Mouse (Mus musculus): Measurements from ENCODE around the gene Scd4.

The Scd4 gene

GRCm38 (mm10) chr19:44332833-44333623 lies at the start of gene Scd4:
TSS of gene Scd4 (plus strand) at chr19:44333092.
- DNase-seq (ENCODE audit: low read depth, low spot score), result no peak

DNA sequence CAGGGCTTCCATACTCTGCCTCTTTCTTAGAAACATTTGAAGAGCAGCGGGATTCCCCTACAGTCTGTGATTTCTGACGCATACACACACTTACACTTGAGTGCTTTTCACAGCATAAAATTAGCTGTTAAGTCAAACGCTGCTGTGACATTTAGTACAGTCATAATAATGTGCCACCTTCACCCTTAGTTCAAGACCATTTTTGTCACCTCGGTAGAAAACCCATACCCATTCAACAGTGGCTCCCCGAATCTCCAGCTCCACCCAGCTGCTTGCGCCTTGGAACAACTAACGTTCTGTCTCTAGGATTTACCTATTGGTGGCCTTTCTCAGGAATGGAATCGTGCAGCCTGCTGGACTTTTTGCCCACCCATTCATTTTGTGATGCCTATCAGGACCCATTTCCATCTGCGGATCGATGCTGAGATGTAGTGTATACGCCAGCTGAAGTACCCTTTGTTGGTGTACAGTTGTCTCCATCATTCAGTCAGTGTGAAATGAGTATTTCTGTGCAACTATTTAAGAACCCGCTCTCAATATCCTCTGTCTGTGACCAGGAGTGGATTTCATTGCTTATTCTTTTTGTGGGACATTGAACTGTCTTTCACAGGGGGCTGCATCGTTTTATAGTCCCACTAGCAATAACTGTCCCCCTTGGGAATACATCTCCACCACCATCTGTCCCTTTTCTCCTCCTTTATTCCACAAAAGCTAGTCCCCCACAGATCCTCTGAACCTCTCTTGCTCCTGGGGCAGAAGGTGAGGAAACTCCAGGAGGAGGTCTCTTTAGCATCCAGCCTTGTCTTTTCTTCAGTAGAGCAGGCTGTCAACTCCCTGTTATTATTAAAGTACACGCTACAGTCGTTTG lies 49.5 kb upstream of the Scd4 start:
- no peak for DNase-seq (ENCODE audit: low read depth, low spot score)

GRCm38 (mm10) chr19:44284025-44284695 lies 48.7 kb upstream of the Scd4 start:
- DNase-seq (ENCODE audit: low read depth, low spot score), result peak; percentile 91

GRCm38 (mm10) chr19:44284723-44285122 lies 48.2 kb upstream of the Scd4 start:
- DNase-seq (ENCODE audit: low read depth, low spot score), result no peak

DNA sequence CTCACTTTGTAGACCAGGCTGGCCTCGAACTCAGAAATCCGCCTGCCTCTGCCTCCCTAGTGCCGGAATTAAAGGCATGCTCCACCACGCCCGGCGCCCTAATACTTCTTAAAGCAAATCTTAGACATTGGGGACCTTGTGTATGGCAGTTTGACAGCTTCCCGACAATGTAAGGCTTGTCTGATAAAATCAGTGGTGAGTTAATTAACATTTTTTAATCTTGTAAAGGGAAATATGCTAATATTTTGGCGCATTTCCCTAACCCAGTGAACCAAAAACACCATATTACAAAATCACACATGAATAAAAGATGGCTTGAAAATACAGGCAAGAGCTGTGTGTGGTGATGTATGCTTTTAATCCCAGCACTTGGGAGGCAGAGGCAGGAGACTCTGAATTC lies 47.3 kb upstream of the Scd4 start:
- DNase-seq (ENCODE audit: low read depth, low spot score), result no peak

GRCm38 (mm10) chr19:44286109-44286508 lies 46.8 kb upstream of the Scd4 start:
- DNase-seq (ENCODE audit: low read depth, low spot score), result no peak

GRCm38 (mm10) chr19:44287415-44288110 lies 45.3 kb upstream of the Scd4 start:
- DNase-seq (ENCODE audit: low read depth, low spot score), result no peak

DNA sequence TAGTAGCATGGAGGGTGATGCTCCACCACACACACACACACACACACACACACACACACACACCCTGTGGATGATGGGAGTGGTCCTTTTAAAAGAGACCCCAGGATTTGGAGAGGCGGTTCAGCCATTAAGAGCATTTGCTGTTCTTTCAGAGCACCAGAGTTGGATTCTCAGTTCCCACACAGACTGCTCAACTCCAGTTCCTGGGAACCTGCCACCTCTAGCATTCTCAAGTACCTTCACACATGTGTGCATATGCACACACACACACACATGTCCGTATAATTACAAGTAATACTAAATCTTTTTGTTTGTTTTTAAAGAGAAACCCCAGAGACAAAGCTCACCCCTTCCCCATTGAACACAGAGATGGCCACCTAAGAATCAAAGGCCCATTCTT lies 40.8 kb upstream of the Scd4 start:
- DNase-seq (ENCODE audit: low read depth, low spot score), result no peak

DNA sequence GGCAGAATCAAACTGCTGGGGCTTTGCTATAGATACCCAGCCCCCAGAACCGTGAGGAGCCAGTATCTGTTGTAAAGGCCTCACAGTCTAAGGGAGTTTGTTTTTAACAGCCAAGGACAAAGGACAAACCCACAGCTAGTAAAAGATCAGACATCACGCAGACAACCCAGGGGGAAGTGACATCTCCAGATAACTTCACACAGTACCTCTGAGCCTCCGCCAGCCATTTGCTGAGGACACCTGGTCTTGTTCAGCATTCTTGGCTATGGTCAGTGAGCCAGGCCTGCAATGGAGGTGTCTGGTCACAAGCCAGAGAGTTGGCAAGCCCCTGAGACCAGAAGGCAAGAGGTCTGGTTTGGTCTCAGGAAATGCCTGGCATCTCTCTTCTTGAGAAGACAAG lies 40.4 kb upstream of the Scd4 start:
- DNase-seq (ENCODE audit: low read depth, low spot score), result no peak

DNA sequence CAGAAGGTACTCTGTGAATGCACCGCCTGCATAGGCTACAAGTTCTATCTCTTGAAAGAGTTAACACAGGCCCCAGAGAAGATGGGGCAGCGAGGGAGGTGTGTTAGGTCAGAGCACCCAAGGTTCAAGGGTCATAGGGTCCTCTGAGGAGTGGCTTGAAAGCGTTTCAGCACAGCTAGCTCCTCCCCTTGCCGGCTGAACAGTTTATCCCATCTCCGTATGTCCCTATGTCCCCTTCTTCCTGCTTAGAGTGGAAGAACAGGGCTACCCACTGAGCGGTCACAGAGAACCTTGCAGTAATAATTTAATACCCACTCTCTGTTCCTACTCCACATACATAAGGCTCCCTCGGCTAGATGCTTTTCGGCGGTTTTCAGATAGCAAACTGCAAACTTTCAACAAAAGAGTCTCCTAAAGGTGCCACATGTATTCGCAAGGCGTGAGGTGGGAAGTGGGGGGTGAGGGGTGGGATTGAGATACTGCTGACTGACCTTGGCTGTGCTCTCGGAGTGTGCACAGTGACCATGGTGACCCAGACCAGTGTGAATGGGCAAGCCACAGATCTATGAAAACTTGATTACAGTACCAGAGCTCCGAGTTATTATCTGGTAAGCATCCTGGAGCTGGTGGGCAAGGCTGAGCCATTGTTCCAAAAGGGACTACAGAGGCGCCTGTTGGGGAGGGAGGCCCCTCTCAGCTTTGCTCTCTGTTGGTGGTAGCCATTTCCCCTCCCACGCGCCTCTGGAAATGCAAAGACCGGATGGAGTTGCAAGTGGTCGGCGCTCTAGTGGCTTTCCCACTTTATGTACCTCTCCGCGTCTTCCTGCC lies 39.7 kb upstream of the Scd4 start, which contains the start of gene Scd2:
Scd2 (plus strand) TSS at position 734 of the 828 bp plus-strand sequence.
- no peak for DNase-seq (ENCODE audit: low read depth, low spot score)

- peak; percentile 98 for DNase-seq (ENCODE audit: low read depth, low spot score)
Measured at GRCm38 (mm10) chr19:44293769-44294551, 38.9 kb upstream of the Scd4 start.

- DNase-seq (ENCODE audit: low read depth, low spot score), result peak; percentile 82
Measured at GRCm38 (mm10) chr19:44294588-44295041, 38.3 kb upstream of the Scd4 start.

DNA sequence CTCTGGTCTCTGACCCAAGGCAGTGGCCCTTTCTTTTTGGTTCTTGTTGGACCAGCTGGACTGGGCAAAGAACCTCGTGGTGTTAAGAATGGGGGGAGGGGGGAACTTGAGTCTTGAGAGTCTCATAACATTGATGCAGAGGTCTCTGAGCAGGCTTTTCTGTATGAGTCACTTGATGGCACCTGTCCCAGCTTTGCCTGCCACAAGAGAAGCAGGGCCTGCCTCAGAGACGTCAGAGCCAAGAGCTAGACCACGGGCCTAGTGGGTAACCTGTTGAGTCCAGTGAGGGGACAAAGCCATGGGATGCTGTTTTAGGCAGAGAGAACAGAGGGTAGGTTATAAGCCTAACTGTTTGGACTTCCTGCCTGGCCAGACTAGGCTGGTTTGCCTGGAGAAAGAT lies 37.6 kb upstream of the Scd4 start:
- DNase-seq (ENCODE audit: low read depth, low spot score), result no peak

DNA sequence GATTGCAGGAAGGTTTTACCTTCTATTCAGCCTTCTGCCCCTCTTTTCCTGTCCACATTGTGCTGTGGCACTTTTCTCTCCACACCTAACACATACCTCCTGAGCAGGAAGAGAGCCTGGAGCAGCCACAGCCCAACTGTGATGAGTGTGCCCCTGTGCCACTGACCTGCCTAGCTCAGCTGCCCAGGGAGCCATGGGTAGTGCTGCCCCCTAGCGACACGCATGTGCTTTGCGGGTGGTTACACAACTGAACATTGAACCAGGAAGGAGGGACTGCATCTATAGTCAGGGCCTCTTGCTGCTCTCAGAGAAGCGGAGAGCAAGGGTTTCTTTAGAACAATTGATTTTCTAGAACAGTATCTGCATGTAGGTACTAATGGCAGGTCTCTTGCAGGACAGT lies 37.2 kb upstream of the Scd4 start:
- no peak for DNase-seq (ENCODE audit: low read depth, low spot score)

- no peak for DNase-seq (ENCODE audit: low read depth, low spot score)
Measured at GRCm38 (mm10) chr19:44296186-44296585, 36.7 kb upstream of the Scd4 start.

DNA sequence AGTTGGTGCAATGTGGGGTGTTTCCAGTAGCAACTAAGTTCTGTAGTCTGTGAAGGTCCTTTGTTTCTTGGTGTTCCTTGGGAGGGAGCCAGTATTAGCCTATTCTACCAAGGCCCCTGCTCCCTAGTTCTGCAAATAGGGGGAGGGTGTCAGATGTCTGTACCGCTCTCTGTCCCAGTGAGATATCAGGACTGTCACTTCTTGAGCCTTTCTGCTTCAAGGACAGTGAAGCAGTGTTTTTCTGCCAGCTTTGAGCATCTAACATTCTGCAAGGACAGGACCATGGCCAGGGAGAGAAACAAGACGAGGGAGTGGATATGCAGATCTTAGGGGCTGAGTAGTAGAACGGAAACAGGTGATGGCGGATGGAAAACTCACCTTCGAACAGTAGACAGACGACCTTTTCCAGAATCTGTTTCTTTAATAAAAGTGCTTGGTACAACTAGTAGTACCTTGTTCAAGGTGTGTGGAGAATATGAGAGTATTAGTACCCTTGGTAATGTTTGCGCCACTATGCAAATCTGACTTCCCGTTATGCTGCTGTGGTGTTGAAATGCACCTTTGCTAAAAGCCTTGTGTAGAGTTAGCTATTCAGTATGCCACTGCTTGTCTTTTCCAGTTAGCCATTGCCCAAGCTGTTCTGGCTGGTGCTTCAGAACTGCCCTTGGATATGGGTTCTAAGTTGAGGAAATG lies 35.7 kb upstream of the Scd4 start:
- no peak for DNase-seq (ENCODE audit: low read depth, low spot score)

GRCm38 (mm10) chr19:44297862-44298261 lies 35.0 kb upstream of the Scd4 start:
- DNase-seq (ENCODE audit: low read depth, low spot score), result no peak

DNA sequence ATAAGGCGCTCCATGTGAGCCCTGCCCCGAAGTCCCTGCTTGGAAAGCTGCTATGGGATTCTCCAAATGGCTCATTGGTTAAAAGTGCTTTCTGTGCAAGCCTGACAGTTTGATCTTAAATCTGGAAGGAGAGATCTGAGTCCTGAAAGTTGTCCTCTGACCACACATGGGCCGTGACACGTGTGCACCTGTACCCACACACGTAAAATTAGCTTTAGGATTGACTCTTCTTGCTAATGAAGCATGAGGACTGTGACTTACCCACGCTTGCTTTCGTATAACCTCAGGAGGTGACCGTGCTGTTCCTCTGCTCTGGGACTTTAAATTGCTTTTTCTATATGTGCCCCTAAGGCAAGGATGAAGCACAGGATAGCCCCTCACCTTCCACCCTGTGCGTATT lies 33.8 kb upstream of the Scd4 start:
- no peak for DNase-seq (ENCODE audit: low read depth, low spot score)

DNA sequence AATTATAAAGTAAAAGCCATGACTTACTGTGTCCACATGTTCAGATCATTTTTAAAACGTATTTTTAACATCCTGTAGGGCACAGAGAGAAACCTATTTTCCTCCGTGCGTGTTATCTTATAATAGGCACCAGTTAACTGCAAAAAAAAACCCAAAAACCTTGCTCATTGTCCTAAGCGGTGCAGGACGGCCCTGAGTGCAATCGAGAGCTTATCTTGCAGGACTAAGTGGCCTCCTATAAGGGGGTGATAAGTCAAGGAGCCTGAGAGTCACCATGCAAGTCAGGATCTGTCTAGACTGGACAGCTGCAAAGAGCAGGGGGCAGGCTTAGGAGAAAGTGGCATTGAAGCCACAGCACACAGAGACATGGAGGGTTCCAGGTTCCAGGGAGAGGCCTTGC lies 33.0 kb upstream of the Scd4 start:
- DNase-seq (ENCODE audit: low read depth, low spot score), result no peak

Measured in brain, embryonic 18.5 days (tissue).